Mouse (Mus musculus): ENCODE data around the gene Opn3.

- TF ChIP-seq POLR2A (IDR thresholded peaks at IDR 0.05; ENCODE audit: borderline replicate concordance, extremely low read depth, insufficient read depth, insufficient read length, poor library complexity, severe bottlenecking) (no peak), CTCF (IDR thresholded peaks at IDR 0.05; ENCODE audit: borderline replicate concordance, extremely low read depth, insufficient read depth, insufficient read length) (no peak)
These were observed 52.0 kb downstream of the Opn3 start for GRCm38 (mm10) chr1:175640435-175641150.
